Mouse (Mus musculus): Measurements from ENCODE around the gene Ranbp3l.

- TF ChIP-seq POLR2A (IDR thresholded peaks at IDR 0.05; ENCODE audit: insufficient read length, low read depth): no peak
- no peak for TF ChIP-seq USF1 (IDR thresholded peaks at IDR 0.05; ENCODE audit: low read depth)
- TF ChIP-seq MAX (IDR thresholded peaks at IDR 0.05; ENCODE audit: low read depth): no peak
- no peak for TF ChIP-seq CEBPB (IDR thresholded peaks at IDR 0.05; ENCODE audit: insufficient read depth, poor library complexity, severe bottlenecking)
- TF ChIP-seq TCF12 (IDR thresholded peaks at IDR 0.05; ENCODE audit: insufficient read depth, poor library complexity, severe bottlenecking): no peak
- TF ChIP-seq MYOG (IDR thresholded peaks at IDR 0.05; ENCODE audit: control insufficient read depth in 1 of 3, insufficient read depth in 1 of 3, insufficient read length in 2 of 3, low read depth in 2 of 3): no peak
Measured at GRCm38 (mm10) chr15:9014541-9014940, 46.8 kb downstream of the Ranbp3l start.

Measured in myocyte (in vitro differentiated cells).